Mouse (Mus musculus) heart, postnatal 0 days (tissue): ENCODE measurements around the gene Nmrk1.

Source experiments
- CTCF ChIP-seq: IDR thresholded peaks from 2 replicates; pipeline ENCODE4 v1.5.1; 2016; ENCODE audit warnings: antibody characterized with exemption, control low read depth, low read depth
- EP300 ChIP-seq: IDR thresholded peaks from 2 replicates; pipeline ENCODE4 v1.6.1; 2016; ENCODE audit warnings: antibody characterized with exemption, low read depth

GRCm38 (mm10) chr19:18638949-18639348 lies 7.2 kb downstream of the Nmrk1 start:
- TF ChIP-seq CTCF (no peak), EP300 (no peak)
